Mouse (Mus musculus): Measurements from ENCODE around the gene Ntn1. TPM values are rescaled to one million over a fixed set of nuclear protein-coding genes. Genes with fewer than 3 reads are reported as not detected.

Gene Ntn1
- polyA plus RNA-seq, 1 experiment from 2014 or later, result 14.8 TPM

GRCm38 (mm10) chr11:68196566-68196965, 204.1 kb downstream of the Ntn1 start:
- H3K27ac ChIP-seq, result no peak overlapping the region
- H3K9ac ChIP-seq, result no peak overlapping the region
- ATAC-seq (ENCODE audit: insufficient number of reproducible peaks, insufficient read depth, low FRiP score, low TSS enrichment), result no peak
- peaks cover 35% of the 10 kb centered on the region for H3K4me1 ChIP-seq
- H3K36me3 ChIP-seq, result no peaks in the 10 kb centered on the region
- no peaks in the 10 kb centered on the region for H3K9me3 ChIP-seq
- H3K27me3 ChIP-seq, result no peaks in the 10 kb centered on the region
- no peak overlapping the region for H3K4me3 ChIP-seq
- H3K4me2 ChIP-seq (replicated peaks), result no peak overlapping the region
- WGBS, result 65% methylated on average over 6 of the region's 6 CpGs

GRCm38 (mm10) chr11:68195693-68196176, 204.9 kb downstream of the Ntn1 start:
- H3K9ac ChIP-seq, result no peak overlapping the region
- H3K4me3 ChIP-seq, result no peak overlapping the region
- H3K9me3 ChIP-seq, result no peaks in the 10 kb centered on the region
- 40% methylated on average over 10 of the region's 10 CpGs for WGBS
- peaks cover 34% of the 10 kb centered on the region for H3K4me1 ChIP-seq
- no peak for ATAC-seq (ENCODE audit: insufficient number of reproducible peaks, insufficient read depth, low FRiP score, low TSS enrichment)
- H3K27ac ChIP-seq, result peak overlapping the region; percentile 57; the same call in 1 of the 2 replicates
- no peak overlapping the region for H3K4me2 ChIP-seq (replicated peaks)
- no peaks in the 10 kb centered on the region for H3K27me3 ChIP-seq
- H3K36me3 ChIP-seq, result no peaks in the 10 kb centered on the region

GRCm38 (mm10) chr11:68195168-68195567, 205.5 kb downstream of the Ntn1 start:
- H3K9ac ChIP-seq, result no peak overlapping the region
- H3K4me3 ChIP-seq, result no peak overlapping the region
- peak overlapping the region; percentile 57; the same call in 1 of the 2 replicates for H3K27ac ChIP-seq
- no peaks in the 10 kb centered on the region for H3K9me3 ChIP-seq
- H3K36me3 ChIP-seq, result no peaks in the 10 kb centered on the region
- no peak for ATAC-seq (ENCODE audit: insufficient number of reproducible peaks, insufficient read depth, low FRiP score, low TSS enrichment)
- peaks cover 28% of the 10 kb centered on the region for H3K4me1 ChIP-seq
- H3K27me3 ChIP-seq, result no peaks in the 10 kb centered on the region
- 60% methylated on average over 6 of the region's 6 CpGs for WGBS
- H3K4me2 ChIP-seq (replicated peaks), result no peak overlapping the region

GRCm38 (mm10) chr11:68190849-68191248, 209.8 kb downstream of the Ntn1 start:
- Histone ChIP-seq H3K27ac (no peak overlapping the region), H3K9me3 (no peaks in the 10 kb centered on the region), H3K4me3 (no peak overlapping the region), H3K4me1 (peaks cover 33% of the 10 kb centered on the region), H3K36me3 (no peaks in the 10 kb centered on the region), H3K4me2 (replicated peaks) (no peak overlapping the region), H3K27me3 (no peaks in the 10 kb centered on the region), H3K9ac (no peak overlapping the region)
- 81% methylated on average over 5 of the region's 5 CpGs for WGBS
- no peak for ATAC-seq (ENCODE audit: insufficient number of reproducible peaks, insufficient read depth, low FRiP score, low TSS enrichment)

- WGBS, result 49% methylated on average over 12 of the region's 12 CpGs
- Histone ChIP-seq H3K27me3 (peaks cover 4% of the 10 kb centered on the region; the same call in 1 of the 2 replicates), H3K9me3 (no peaks in the 10 kb centered on the region), H3K4me3 (no peak overlapping the region), H3K4me2 (replicated peaks) (no peak overlapping the region), H3K36me3 (no peaks in the 10 kb centered on the region), H3K27ac (peak overlapping the region; percentile 32; the same call in 1 of the 2 replicates), H3K4me1 (peaks cover 19% of the 10 kb centered on the region), H3K9ac (no peak overlapping the region)
- ATAC-seq (ENCODE audit: insufficient number of reproducible peaks, insufficient read depth, low FRiP score, low TSS enrichment), result no peak
These were observed 211.9 kb downstream of the Ntn1 start for GRCm38 (mm10) chr11:68188695-68189201.

GRCm38 (mm10) chr11:68187242-68187641, 213.4 kb downstream of the Ntn1 start:
- Histone ChIP-seq H3K4me1 (peaks cover 19% of the 10 kb centered on the region), H3K36me3 (no peaks in the 10 kb centered on the region), H3K9me3 (no peaks in the 10 kb centered on the region), H3K4me2 (replicated peaks) (no peak overlapping the region), H3K9ac (no peak overlapping the region), H3K4me3 (no peak overlapping the region), H3K27me3 (peaks cover 4% of the 10 kb centered on the region; the same call in 1 of the 2 replicates), H3K27ac (no peak overlapping the region)
- WGBS, result 65% methylated on average over 8 of the region's 8 CpGs
- no peak for ATAC-seq (ENCODE audit: insufficient number of reproducible peaks, insufficient read depth, low FRiP score, low TSS enrichment)

- no peak overlapping the region for H3K4me3 ChIP-seq
- WGBS, result 86% methylated on average over 3 of the region's 3 CpGs
- H3K36me3 ChIP-seq, result no peaks in the 10 kb centered on the region
- no peak overlapping the region for H3K4me2 ChIP-seq (replicated peaks)
- H3K27me3 ChIP-seq, result peaks cover 4% of the 10 kb centered on the region; the same call in 1 of the 2 replicates
- peaks cover 19% of the 10 kb centered on the region for H3K4me1 ChIP-seq
- H3K9me3 ChIP-seq, result no peaks in the 10 kb centered on the region
- H3K9ac ChIP-seq, result no peak overlapping the region
- no peak overlapping the region for H3K27ac ChIP-seq
- ATAC-seq (ENCODE audit: insufficient number of reproducible peaks, insufficient read depth, low FRiP score, low TSS enrichment), result no peak
These were observed 215.0 kb downstream of the Ntn1 start for GRCm38 (mm10) chr11:68185647-68186046.

- Histone ChIP-seq H3K4me2 (replicated peaks) (no peak overlapping the region), H3K9me3 (no peaks in the 10 kb centered on the region), H3K4me1 (peaks cover 8% of the 10 kb centered on the region; the same call in 1 of the 2 replicates), H3K9ac (no peak overlapping the region), H3K27ac (no peak overlapping the region), H3K27me3 (no peaks in the 10 kb centered on the region), H3K36me3 (no peaks in the 10 kb centered on the region), H3K4me3 (no peak overlapping the region)
- 86% methylated on average over 7 of the region's 7 CpGs for WGBS
- no peak for ATAC-seq (ENCODE audit: insufficient number of reproducible peaks, insufficient read depth, low FRiP score, low TSS enrichment)
These were observed 223.2 kb downstream of the Ntn1 start for GRCm38 (mm10) chr11:68177415-68177814.

GRCm38 (mm10) chr11:68176550-68176949, 224.1 kb downstream of the Ntn1 start:
- Histone ChIP-seq H3K9ac (no peak overlapping the region), H3K9me3 (no peaks in the 10 kb centered on the region), H3K27ac (no peak overlapping the region), H3K36me3 (no peaks in the 10 kb centered on the region), H3K4me2 (replicated peaks) (no peak overlapping the region), H3K4me3 (no peak overlapping the region), H3K27me3 (no peaks in the 10 kb centered on the region), H3K4me1 (peaks cover 8% of the 10 kb centered on the region; the same call in 1 of the 2 replicates)
- WGBS, result 60% methylated on average over 4 of the region's 4 CpGs
- ATAC-seq (ENCODE audit: insufficient number of reproducible peaks, insufficient read depth, low FRiP score, low TSS enrichment), result no peak

GRCm38 (mm10) chr11:68172648-68173045, 228.0 kb downstream of the Ntn1 start:
- H3K4me2 ChIP-seq (replicated peaks), result no peak overlapping the region
- ATAC-seq (ENCODE audit: insufficient number of reproducible peaks, insufficient read depth, low FRiP score, low TSS enrichment), result no peak
- H3K27me3 ChIP-seq, result no peaks in the 10 kb centered on the region
- H3K27ac ChIP-seq, result no peak overlapping the region
- peaks cover 8% of the 10 kb centered on the region; the same call in 1 of the 2 replicates for H3K4me1 ChIP-seq
- H3K4me3 ChIP-seq, result no peak overlapping the region
- H3K36me3 ChIP-seq, result no peaks in the 10 kb centered on the region
- no peaks in the 10 kb centered on the region for H3K9me3 ChIP-seq
- 69% methylated on average over 4 of the region's 4 CpGs for WGBS
- H3K9ac ChIP-seq, result no peak overlapping the region

GRCm38 (mm10) chr11:68171973-68172647, 228.5 kb downstream of the Ntn1 start:
- 88% methylated on average over 7 of the region's 7 CpGs for WGBS
- no peak for ATAC-seq (ENCODE audit: insufficient number of reproducible peaks, insufficient read depth, low FRiP score, low TSS enrichment)
- Histone ChIP-seq H3K4me1 (peaks cover 8% of the 10 kb centered on the region; the same call in 1 of the 2 replicates), H3K4me3 (no peak overlapping the region), H3K27me3 (no peaks in the 10 kb centered on the region), H3K36me3 (no peaks in the 10 kb centered on the region), H3K9ac (no peak overlapping the region), H3K27ac (no peak overlapping the region), H3K9me3 (no peaks in the 10 kb centered on the region), H3K4me2 (replicated peaks) (no peak overlapping the region)

- H3K9me3 ChIP-seq, result no peaks in the 10 kb centered on the region
- no peaks in the 10 kb centered on the region for H3K36me3 ChIP-seq
- H3K9ac ChIP-seq, result no peak overlapping the region
- peaks cover 3% of the 10 kb centered on the region; the same call in 1 of the 2 replicates for H3K4me1 ChIP-seq
- ATAC-seq (ENCODE audit: insufficient number of reproducible peaks, insufficient read depth, low FRiP score, low TSS enrichment), result no peak
- H3K4me3 ChIP-seq, result no peak overlapping the region
- WGBS, result 82% methylated on average over 4 of the region's 4 CpGs
- H3K27me3 ChIP-seq, result no peaks in the 10 kb centered on the region
- H3K4me2 ChIP-seq (replicated peaks), result no peak overlapping the region
- no peak overlapping the region for H3K27ac ChIP-seq
These were observed 232.2 kb downstream of the Ntn1 start for GRCm38 (mm10) chr11:68168427-68168826.
